Mouse (Mus musculus) cortical plate, adult 2 months (tissue): ENCODE data around the gene Sema6d. TPM values are rescaled to one million over a fixed set of nuclear protein-coding genes. Genes with fewer than 3 reads are reported as not detected.

Experiments
- H3K27ac ChIP-seq: fragments of 200-500 bp; 2 replicates; pipeline ENCODE4 v1.5.1; 2012; ENCODE audit warnings: low read length, control low read depth, inconsistent platforms; ENCODE audit not compliant: insufficient read depth
- H3K4me1 ChIP-seq: fragments of 200-500 bp; 2 replicates; pipeline ENCODE4 v1.6.1; 2011; ENCODE audit warnings: low read length; ENCODE audit not compliant: control insufficient read depth, insufficient read depth
- H3K4me3 ChIP-seq: fragments of 200-500 bp; 2 replicates; pipeline ENCODE4 v1.5.1; 2011; ENCODE audit warnings: mild to moderate bottlenecking, low read length, control low read depth; ENCODE audit not compliant: insufficient read depth
- CTCF ChIP-seq: fragments of 200-500 bp; IDR thresholded peaks from 2 replicates; pipeline ENCODE4 v1.5.1; 2011; ENCODE audit warnings: mild to moderate bottlenecking, control low read depth, low read length; ENCODE audit not compliant: insufficient read depth; ENCODE audit errors: extremely low read depth
- POLR2A ChIP-seq: fragments of 200-500 bp; IDR thresholded peaks from 2 replicates; pipeline ENCODE4 v1.6.1; 2011; ENCODE audit warnings: mild to moderate bottlenecking, low read length, control low read depth; ENCODE audit not compliant: insufficient read depth; ENCODE audit errors: extremely low read depth
- polyA plus RNA-seq: library from polyadenylated mRNA; depleted of rRNA; stranded (reverse); fragments of >200 nt; gene quantifications from 2 replicates; pipeline ENCODE4 v1.2.3, GENCODE M21; 2012

The Sema6d gene
- polyA plus RNA-seq, 1 experiment, result 26.9 TPM

DNA sequence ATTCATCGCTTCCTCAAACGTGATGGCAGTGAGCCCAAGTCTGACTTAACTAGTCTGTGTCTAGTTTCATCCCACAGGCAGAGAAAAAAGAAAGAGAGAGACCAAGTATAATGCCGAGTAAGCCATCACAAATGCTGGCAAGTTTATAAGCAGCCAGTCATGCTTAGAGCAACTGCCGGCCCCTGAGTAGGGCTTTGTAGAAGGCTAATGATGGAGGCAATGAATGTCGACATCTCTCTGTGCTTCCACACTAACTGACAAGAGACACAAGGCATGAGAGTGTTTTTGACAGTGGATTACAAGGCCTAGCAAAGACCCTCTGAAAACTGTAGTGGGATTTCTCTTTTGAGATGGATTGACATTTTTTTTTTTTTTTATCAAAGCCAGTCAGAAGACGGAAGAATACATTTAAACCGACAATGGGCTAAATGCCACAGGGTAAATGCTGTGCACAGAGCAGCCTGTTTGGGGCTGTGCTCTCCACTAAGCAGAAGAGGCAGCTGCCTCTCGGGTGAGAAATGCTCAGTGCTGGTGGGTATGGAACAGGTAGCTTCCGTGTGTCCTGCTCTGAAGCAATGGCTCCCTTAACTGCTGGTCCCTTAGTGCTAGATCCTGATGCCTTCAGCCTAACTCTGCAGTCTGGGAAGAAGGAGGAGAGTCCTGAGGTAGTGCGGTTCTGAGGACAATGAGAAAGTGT is 380.7 kb downstream of the Sema6d start:
- H3K4me3 ChIP-seq, result no peak overlapping the region
- H3K27ac ChIP-seq, result no peak overlapping the region
- no peaks in the 10 kb centered on the region; the same call in 1 of the 2 replicates for H3K4me1 ChIP-seq
- TF ChIP-seq CTCF (no peak), POLR2A (no peak)

DNA sequence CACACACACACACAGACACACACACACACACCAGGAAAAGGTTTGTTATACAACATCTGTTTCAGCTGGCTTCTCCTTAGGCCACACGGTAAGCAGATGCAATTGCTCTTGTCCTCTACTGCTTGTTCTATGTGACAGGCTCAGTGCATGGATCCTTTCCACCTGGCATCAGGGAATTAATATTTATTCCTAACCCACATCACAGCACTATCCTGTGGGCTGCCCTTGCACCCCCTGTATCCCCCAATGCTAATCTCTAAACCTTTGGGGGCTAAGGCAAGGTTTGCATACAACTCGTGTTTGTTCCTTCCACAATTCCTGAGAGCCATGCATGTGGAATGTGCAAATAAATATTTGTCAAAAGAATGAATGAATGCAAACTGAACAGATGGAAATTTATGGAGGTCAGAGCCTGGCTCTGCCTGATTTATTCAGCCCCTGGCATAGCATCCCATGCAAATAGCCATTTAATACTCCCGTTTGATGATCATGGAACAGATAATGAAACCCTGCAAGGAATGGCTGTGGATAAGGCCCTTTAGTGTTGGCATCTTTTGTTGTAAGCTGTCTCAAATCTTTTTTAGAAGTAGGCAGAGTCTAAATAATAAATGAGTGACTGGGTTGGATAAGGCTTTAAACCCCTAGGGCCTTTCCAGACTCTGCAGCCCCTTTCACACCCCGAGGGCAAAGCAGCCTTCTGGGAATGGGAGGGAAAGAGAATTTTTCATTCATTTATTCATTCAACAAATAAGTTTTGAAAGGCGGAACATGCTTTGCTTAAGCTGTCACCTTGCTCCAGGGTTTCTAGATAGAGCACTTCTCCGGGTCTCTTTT is 383.1 kb downstream of the Sema6d start:
- no peak for TF ChIP-seq CTCF
- no peak for TF ChIP-seq POLR2A
- H3K4me1 ChIP-seq, result no peaks in the 10 kb centered on the region
- no peak overlapping the region for H3K27ac ChIP-seq
- H3K4me3 ChIP-seq, result no peak overlapping the region

DNA sequence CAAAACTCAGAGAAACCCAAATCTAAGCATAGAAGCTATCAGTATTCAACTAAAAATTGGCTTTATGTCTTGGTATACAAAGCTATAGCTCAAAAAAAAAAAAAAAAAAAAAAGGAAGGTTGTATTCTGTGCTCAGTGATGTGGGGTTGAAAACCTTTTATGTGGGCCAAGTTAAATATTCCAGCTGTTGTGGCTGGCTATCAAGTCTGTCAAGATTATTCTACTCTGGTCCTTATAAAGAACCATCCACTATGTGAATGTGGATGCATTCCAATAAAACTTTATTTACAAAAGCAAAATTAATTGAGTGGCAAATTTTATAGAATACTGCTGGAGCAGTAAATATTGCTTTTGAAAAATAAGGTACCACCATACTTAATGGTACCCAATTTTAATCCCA is 388.1 kb downstream of the Sema6d start:
- Histone ChIP-seq H3K4me1 (no peaks in the 10 kb centered on the region), H3K4me3 (no peak overlapping the region), H3K27ac (no peak overlapping the region)
- TF ChIP-seq POLR2A, result no peak
- TF ChIP-seq CTCF, result no peak

DNA sequence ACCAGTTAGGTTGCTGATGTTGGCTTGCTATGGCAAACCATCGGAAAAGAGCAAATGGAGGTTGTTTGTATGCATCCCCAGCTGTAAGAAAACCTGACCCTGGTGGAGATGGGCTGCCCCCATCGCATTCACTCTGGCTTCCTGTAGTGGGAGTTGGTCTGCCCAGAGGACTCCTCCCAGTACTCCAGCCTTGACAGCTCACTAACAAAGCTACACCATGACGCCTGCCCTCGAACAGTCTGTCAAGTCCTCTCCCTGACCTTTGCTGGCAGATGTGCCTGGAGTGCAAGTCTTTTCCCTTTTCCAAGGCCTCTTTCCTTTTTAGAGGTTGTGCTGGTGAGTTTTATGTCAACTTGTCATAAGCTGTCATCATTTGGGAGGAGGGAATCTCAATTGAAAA is 388.8 kb downstream of the Sema6d start:
- H3K4me3 ChIP-seq, result no peak overlapping the region
- no peaks in the 10 kb centered on the region for H3K4me1 ChIP-seq
- H3K27ac ChIP-seq, result no peak overlapping the region
- TF ChIP-seq POLR2A (no peak), CTCF (no peak)

DNA sequence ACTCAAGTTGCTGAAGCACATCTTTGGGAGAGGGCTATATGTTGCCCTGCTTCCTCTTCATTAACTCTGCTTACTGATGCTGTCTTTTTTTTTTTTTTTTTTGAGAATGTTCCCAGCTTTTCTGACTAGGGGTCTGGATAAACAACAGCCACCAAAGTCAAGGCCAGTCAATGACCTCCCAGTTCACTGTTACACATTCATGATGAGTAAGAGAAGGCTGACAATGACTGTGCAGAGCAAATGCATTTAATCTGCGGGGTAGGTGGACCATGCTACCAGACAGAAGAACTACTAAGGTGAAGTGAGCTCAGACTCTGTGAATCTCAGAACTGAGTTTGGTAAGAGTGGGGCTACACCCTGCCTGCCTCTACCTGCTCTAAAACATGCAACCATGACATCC is 396.0 kb downstream of the Sema6d start:
- H3K27ac ChIP-seq, result no peak overlapping the region
- H3K4me1 ChIP-seq, result peaks cover 2% of the 10 kb centered on the region; the same call in 1 of the 2 replicates
- H3K4me3 ChIP-seq, result no peak overlapping the region
- no peak for TF ChIP-seq POLR2A
- TF ChIP-seq CTCF, result no peak

DNA sequence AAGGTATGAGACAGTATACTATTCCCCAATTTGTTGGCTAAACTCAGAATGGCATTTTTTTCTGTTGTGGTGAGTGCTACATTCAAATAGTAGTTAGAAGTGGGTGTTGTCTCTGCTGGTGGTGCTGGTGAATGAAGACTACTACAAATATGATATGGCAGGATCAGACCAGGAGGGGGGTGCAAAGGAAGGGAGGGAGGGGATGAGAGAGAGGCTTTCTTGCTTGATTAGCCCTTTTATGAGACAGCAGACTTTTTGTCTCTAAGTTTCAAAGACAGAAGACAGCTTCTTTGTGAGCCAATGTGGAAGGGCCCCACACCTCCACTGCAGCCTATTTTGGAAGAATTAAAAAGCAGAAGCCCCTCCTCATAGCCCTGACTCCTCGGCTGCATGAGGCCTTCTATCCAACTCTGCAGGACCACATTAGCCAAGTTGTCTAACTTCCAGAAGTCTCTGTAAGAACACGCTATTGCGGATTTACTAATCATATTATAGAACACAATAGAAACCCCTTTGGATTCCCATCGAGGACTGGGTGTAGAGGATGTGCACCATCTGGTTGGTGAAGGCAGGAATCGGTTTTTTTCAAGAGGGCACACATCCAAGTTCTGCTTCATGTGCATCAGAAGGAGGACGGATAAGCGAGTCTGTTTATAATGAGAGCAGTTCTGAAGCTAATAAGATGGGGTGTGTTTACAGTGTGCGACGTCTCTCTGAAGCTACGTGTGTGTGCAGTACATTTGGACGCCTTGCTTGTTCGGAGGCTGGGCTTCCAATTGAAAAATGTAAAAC is 400.4 kb downstream of the Sema6d start:
- no peak overlapping the region for H3K4me3 ChIP-seq
- no peak overlapping the region for H3K27ac ChIP-seq
- H3K4me1 ChIP-seq, result peaks cover 2% of the 10 kb centered on the region; the same call in 1 of the 2 replicates
- TF ChIP-seq CTCF, result no peak
- TF ChIP-seq POLR2A, result no peak

DNA sequence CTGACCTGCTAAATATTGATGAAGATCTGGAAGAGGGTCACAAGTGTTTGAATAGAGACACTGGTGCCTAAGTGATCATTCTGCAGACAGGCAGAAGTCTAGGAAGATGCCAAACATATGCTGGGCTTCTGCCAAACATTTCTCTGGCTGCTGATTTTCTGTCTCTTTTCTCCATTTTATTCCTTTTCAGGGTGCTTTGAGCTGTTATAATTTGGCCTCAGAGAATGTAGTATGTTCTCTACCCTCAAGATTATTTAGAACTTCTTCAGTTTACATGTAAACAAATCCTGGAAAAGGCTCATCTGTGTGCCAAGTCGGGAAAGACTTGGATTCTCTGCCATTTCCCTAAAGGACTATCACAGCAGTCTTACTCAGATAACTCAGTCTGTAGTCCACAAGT is 406.0 kb downstream of the Sema6d start:
- no peak overlapping the region for H3K4me3 ChIP-seq
- H3K4me1 ChIP-seq, result no peaks in the 10 kb centered on the region
- H3K27ac ChIP-seq, result no peak overlapping the region
- TF ChIP-seq CTCF (no peak), POLR2A (no peak)

DNA sequence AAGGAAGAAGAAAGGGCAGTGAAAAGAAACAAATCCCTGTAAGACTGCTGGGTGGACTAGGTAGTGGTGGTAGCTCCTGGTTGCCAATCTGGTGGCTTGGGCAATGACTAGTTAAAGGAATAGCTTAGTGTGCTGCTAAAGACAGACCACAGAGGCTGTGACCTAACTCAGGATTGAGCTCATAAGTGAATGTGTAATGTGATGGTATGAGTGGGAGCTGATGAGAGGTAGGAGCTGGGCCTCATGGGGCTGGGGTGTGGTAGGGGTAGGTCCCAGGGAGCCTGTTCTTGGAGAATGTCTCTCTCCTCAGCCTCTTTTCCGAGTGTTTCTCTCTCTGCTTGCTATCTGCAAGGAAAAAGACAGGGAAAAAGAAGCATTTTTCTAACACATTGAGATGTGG is 409.9 kb downstream of the Sema6d start:
- TF ChIP-seq POLR2A (no peak), CTCF (no peak)
- H3K27ac ChIP-seq, result no peak overlapping the region
- H3K4me1 ChIP-seq, result no peaks in the 10 kb centered on the region
- H3K4me3 ChIP-seq, result no peak overlapping the region

DNA sequence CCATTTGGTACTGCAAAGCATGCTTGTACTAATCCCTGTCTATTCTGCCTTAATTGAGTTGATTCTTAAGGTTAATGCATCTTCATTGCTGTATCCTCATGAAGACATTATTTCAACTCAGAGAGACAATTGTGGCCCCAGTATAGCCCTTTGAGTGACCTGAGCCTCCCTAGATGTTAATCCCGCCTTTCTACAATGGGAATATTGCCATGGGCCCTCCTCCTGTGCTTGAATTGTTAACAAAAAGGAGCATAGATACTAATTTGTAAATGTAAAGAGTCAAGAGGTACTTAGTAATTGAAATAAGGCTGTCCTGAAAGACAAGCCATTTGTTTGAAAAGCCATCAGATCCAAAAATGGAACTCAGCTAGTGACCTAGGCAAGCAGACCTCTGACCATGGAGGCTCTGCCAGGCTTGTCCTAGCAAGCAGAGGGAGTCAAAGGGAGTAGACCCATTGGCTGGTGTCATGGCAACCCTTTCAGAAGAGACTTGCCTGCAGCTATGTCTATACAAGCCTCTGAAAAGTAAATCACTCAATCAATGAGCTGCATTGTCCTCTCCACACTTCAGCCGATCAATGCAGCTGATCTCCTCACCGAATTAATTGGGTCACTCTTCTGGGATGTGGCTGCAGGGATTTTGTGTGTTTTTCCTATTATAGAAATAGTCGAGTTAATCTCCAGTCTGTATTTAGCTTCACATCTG is 416.2 kb downstream of the Sema6d start:
- Histone ChIP-seq H3K27ac (no peak overlapping the region), H3K4me1 (peaks cover 2% of the 10 kb centered on the region; the same call in 1 of the 2 replicates), H3K4me3 (no peak overlapping the region)
- no peak for TF ChIP-seq POLR2A
- no peak for TF ChIP-seq CTCF
